Mouse (Mus musculus) embryonic facial prominence, embryonic 13.5 days (tissue): Measurements from ENCODE around the gene Casp7. TPM values are rescaled to one million over a fixed set of nuclear protein-coding genes. Genes with fewer than 3 reads are reported as not detected.
"Not testable (repeated sequence)": the region's sequence is repeated elsewhere in the genome, so short reads cannot be mapped to it uniquely, and the experiment has no call there.

ENCODE experiments used
- ATAC-seq: fragments of 200-750 bp; cut with Nextera tagmentation; 2 replicates; pipeline ENCODE4 v1.8.0; 2017; ENCODE audit warnings: low read depth; ENCODE audit not compliant: insufficient number of reproducible peaks, insufficient read depth, low FRiP score, low TSS enrichment
- H3K27ac ChIP-seq: fragments of 300-500 bp; sonication (generic); 2 replicates; pipeline ENCODE4 v1.5.1; 2015; ENCODE audit warnings: moderate library complexity, mild to moderate bottlenecking, inconsistent platforms
- H3K27me3 ChIP-seq: fragments of 300-500 bp; sonication (generic); 2 replicates; pipeline ENCODE4 v1.6.1; 2015; ENCODE audit warnings: mild to moderate bottlenecking, inconsistent platforms
- H3K36me3 ChIP-seq: fragments of 300-500 bp; sonication (generic); 2 replicates; pipeline ENCODE4 v1.6.1; 2015; ENCODE audit warnings: mild to moderate bottlenecking, inconsistent platforms
- H3K4me1 ChIP-seq: fragments of 300-500 bp; sonication (generic); 2 replicates; pipeline ENCODE4 v1.6.1; 2015; ENCODE audit warnings: inconsistent platforms
- H3K4me2 ChIP-seq: fragments of 300-500 bp; sonication (generic); 2 replicates; pipeline ENCODE4 v1.6.1; 2015; ENCODE audit warnings: moderate library complexity, mild to moderate bottlenecking, inconsistent platforms
- H3K4me3 ChIP-seq: fragments of 300-500 bp; sonication (generic); 2 replicates; pipeline ENCODE4 v1.5.1; 2015; ENCODE audit warnings: mild to moderate bottlenecking, inconsistent platforms
- H3K9ac ChIP-seq: fragments of 300-500 bp; sonication (generic); 2 replicates; pipeline ENCODE4 v1.6.1; 2015; ENCODE audit warnings: mild to moderate bottlenecking, inconsistent platforms
- H3K9me3 ChIP-seq: fragments of 300-500 bp; sonication (generic); 2 replicates; pipeline ENCODE4 v1.6.1; 2016; ENCODE audit warnings: inconsistent platforms
- WGBS: fragments of 180-500 bp; shearing (Covaris S2); methylation state at CpG from one replicate; pipeline ENCODE4 v1.1.7; 2015; ENCODE audit warnings: mixed read lengths; 5-methylcytosine and 5-hydroxymethylcytosine counted together
- polyA plus RNA-seq: library from polyadenylated mRNA; unstranded; fragments of >200 nt; fragmentation: Nextera tagmentation; extraction: Ambion mirVana; gene quantifications from 2 replicates; pipeline ENCODE4 v1.2.1, GENCODE M21; 2015

Casp7 gene
- polyA plus RNA-seq, result 29.1 and 29.6 TPM in 2 replicates

DNA sequence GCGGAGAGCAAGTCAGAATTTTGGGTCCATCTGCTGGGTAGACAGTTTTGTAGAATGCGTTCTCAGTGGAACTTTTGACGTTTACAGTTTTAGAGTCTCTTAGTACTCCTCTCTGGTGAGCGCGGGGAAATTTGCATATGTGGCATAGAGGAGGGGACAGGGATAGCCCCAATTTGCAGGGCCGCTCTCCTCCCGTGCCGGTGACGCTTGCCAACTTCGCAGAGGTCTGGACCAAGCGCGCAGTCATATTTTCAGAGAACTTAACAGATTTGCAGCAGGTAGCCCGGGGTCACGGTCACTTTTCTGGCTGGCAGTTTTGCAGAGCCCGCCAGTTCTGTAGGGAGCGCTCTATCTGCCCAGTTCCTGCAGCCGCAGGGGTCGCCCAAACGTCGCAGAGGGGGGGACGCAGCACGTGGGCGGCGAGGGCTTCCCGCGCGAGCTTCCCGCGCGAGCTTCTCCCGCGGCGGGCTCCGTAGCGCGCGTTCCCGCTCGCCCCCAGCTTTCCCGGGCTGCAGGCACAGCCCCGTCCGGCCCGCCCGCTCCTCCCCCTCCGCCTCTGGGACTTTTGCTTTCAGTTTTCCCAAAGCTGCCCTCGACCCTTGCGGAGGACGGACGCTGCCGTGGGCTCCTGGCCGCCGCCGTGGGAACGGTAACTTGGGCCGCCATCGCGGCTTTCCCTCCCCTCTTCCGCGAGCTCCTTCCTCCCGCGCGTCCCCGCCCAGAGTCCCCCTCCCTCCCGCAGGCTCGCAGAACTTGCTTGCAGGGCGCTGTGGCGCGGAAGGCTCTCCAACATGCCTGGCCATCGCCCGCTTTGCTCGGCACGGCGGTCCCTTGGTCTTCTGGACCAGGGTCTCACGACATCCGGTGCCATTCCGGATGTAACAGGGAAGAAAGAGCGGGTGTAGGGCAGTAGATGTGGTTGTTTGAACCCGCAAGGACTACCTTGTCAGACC lies at the start of gene Casp7:
TSS of gene Casp7 (plus strand) at position 461 of the 953 bp plus-strand sequence.
- Histone ChIP-seq H3K4me2 (peak within 1 kb of the TSS; percentile 91), H3K27me3 (peaks cover 18% of the 10 kb centered on the region), H3K9ac (peak within 1 kb of the TSS; percentile 84), H3K27ac (peak within 1 kb of the TSS; percentile 72), H3K9me3 (no peaks in the 10 kb centered on the region), H3K4me3 (peak within 1 kb of the TSS; percentile 61), H3K36me3 (no peaks in the 10 kb centered on the region), H3K4me1 (peaks cover 23% of the 10 kb centered on the region)
- peak; percentile 39; the same call in 1 of the 2 replicates for ATAC-seq
- WGBS, result under 1% methylated on average over 78 of the region's 78 CpGs

DNA sequence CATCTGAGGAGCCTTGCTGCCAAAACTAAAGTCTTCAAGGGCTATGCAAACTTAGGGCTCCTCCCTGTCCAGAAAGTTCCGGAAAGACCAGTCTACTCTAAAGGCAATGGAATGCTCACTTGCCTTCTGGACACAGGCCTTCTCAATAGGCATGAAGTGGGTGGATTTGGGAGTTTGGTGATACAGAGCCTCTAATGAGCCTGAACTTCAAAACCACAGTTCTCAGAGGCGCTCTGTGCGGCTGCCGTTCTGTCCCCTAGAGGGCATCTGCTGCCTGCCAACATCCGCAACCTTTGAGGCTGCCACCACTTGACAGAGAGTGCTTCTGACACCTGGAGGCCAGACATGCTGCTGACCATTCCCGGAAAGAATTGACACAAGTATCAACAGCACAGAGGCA lies 47.6 kb upstream of the Casp7 start:
- Histone ChIP-seq H3K27me3 (peaks cover 13% of the 10 kb centered on the region; the same call in 1 of the 2 replicates), H3K9me3 (no peaks in the 10 kb centered on the region), H3K4me1 (peaks cover 3% of the 10 kb centered on the region; the same call in 1 of the 2 replicates), H3K27ac (no peak overlapping the region), H3K9ac (no peak overlapping the region), H3K36me3 (no peaks in the 10 kb centered on the region), H3K4me3 (no peak overlapping the region), H3K4me2 (no peak overlapping the region)
- WGBS, result 28% methylated on average over 6 of the region's 6 CpGs
- ATAC-seq, result no peak

DNA sequence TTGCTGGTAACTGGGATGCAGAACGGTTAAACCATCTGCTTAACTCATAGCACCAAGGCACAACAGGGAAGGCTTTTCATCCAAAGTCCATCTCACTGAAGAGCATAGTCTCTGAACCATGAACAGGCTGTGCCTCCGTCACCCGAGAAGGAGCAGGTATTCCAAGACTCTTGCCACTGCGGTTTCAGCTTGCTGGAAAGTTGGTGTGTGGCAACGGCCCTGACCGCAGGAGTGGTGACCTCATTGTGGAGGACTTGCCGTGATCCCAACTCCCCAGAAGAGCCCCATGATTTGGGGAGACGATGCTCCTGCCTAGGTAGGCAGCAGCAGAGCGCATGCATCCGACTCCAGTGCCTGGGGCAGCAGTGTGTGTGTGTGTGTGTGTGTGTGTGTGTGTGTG lies 43.2 kb upstream of the Casp7 start:
- Histone ChIP-seq H3K27ac (no peak overlapping the region), H3K4me1 (no peaks in the 10 kb centered on the region), H3K27me3 (no peaks in the 10 kb centered on the region), H3K9me3 (no peaks in the 10 kb centered on the region), H3K36me3 (no peaks in the 10 kb centered on the region), H3K4me3 (no peak overlapping the region), H3K4me2 (no peak overlapping the region), H3K9ac (no peak overlapping the region)
- 77% methylated on average over 10 of the region's 10 CpGs for WGBS
- ATAC-seq, result no peak

DNA sequence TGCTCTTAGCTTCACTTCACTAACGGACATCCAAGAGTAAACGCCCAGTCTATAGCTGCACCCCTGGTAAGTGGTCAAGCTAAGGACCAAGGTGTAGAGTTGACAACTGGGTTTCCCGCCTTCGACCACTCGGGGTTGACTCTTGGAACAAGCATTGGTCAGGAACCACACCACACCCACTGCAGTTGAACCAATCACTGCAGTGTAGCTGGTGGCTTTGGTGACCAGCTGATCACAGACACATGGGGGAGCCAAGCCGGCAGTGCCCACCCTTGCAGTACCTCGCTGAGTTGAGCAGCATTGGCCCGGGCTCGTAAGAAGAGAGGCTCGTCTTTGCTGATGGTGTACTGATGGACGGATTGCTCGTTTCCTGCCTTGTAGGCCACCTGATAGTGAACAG lies 41.7 kb upstream of the Casp7 start:
- no peaks in the 10 kb centered on the region for H3K9me3 ChIP-seq
- no peak overlapping the region for H3K4me3 ChIP-seq
- no peaks in the 10 kb centered on the region for H3K36me3 ChIP-seq
- 79% methylated on average over 12 of the region's 12 CpGs for WGBS
- peak; percentile 20; the same call in 1 of the 2 replicates for ATAC-seq
- no peak overlapping the region for H3K27ac ChIP-seq
- no peak overlapping the region for H3K9ac ChIP-seq
- H3K4me2 ChIP-seq, result no peak overlapping the region
- no peaks in the 10 kb centered on the region for H3K4me1 ChIP-seq
- no peaks in the 10 kb centered on the region for H3K27me3 ChIP-seq

DNA sequence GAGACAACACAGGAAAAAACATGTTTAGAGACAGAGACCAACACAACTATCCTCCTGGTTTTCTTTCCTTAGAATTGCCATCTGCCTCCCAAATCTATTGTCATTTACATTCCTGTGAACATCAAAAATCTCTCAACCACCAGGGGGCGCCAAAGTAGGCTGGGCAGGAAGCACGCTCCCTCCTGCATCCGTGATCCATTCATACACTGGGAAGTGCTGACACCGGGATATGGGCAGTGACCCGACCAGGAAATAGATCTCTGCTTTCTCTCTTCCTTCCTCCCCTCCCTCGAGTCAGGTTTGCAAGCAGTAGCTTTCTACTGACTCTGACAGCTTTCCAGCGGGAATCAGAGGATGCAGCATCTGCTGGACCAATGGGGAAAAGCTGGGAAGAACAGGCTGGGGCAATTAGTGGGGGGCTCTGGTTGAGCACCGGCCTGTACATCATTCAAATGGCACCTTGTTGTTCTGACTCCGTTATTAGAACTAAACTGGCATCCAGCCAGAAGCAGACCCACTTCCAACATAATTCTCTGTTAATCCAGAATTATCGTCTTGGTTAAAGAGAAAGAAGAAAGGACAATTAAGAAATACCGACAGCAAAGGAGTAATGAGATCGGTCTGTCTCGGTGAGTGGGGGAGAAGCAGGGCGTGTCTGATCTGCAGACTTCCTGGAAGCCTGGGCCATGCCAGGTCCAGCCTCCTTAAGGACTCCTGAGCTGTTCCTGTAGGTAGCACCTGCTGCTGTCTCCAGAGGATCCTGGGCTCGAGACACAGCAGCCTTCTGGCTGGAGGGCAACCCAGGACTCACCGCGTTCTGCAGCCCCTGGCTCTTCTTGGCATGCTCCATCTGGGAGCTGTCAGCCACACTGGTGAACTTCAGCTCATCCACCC lies 40.2 kb upstream of the Casp7 start:
- Histone ChIP-seq H3K4me2 (0 out of 2 replicates have a peak overlapping the region, but pooled peaks have one; percentile 3), H3K4me1 (no peaks in the 10 kb centered on the region), H3K36me3 (no peaks in the 10 kb centered on the region), H3K27me3 (no peaks in the 10 kb centered on the region), H3K4me3 (no peak overlapping the region), H3K9ac (no peak overlapping the region), H3K27ac (no peak overlapping the region), H3K9me3 (no peaks in the 10 kb centered on the region)
- ATAC-seq, result no peak
- whole genome bisulfite sequencing, result 34% methylated on average over 17 of the region's 17 CpGs

DNA sequence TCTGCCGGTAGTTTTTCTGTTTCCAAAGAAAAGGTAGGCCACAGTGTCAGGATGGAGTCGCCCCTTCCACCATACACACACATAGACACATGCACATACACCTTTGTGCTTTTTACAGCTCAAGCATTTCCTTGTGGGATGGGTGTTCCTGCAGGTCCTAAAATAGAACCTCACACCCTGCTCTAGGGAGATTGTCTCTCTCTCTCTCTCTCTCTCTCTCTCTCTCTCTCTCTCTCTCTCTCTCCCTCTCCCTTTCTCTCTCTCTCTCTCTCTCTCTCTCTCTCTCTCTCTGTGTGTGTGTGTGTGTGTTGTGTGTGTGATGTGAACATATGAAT lies 39.6 kb upstream of the Casp7 start:
- not testable (repeated sequence) for H3K4me2 ChIP-seq, H3K27me3 ChIP-seq, H3K9ac ChIP-seq, H3K9me3 ChIP-seq, H3K4me1 ChIP-seq, H3K4me3 ChIP-seq, H3K27ac ChIP-seq, H3K36me3 ChIP-seq, ATAC-seq
- 70% methylated on average over 2 of the region's 2 CpGs for WGBS

DNA sequence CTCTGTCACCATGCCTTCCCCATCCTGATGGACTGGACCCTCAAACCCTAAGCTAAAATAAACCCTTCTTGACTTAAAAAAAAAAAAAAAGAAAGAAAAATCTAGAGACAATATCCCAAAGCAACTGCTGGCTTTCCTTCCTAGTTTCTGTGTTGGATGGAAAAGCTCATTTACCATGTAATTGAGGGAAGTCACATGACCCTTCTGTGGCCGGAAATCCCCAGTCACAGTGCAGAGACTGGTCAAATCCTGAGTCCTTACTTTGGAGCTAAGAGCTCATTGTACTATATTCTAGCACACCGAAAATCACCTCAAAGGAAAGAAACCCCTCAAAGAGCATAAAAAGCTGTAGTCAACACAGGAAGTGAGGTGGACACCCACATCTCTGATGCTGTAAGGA lies 38.0 kb upstream of the Casp7 start:
- Histone ChIP-seq H3K4me3 (no peak overlapping the region), H3K4me2 (no peak overlapping the region), H3K27me3 (no peaks in the 10 kb centered on the region), H3K36me3 (no peaks in the 10 kb centered on the region), H3K27ac (no peak overlapping the region), H3K9ac (no peak overlapping the region), H3K4me1 (no peaks in the 10 kb centered on the region), H3K9me3 (no peaks in the 10 kb centered on the region)
- ATAC-seq, result no peak
- WGBS, result 58% methylated on average over 2 of the region's 2 CpGs

DNA sequence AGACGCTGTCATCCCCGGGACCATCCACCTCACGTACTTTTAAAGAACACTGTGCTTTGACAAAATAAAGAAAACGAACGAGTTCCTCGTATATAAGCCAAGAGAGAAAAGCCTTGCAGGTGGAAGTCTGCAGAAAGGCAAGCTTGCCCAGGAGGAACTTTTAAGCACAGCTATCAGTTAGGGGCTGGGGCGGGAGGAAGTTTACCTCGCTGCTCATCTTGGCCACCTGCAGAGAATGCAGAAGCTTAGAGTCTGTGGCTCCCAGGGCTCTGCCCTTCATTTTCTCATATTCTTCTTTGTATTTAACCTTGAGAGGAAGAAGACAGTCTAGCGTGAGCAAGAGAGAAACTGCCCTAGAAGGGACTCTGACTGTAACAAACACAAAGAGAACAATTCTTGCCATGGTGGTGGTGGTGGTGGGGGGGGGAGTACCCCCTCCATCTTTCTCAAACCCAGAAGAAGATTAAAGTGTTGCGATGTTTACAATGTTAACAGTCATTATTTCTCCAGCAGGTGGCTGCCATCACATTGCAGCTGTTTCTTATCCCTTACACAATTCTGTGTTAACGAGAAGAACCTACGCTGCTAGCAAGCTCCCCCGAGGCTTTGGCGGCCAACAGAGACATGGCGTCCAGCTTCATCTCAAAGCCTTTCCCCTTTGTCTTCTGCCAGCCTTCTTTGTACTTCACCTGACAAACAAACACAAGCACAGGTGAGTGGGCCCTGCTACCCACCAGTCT lies 33.0 kb upstream of the Casp7 start:
- H3K4me3 ChIP-seq, result no peak overlapping the region
- no peaks in the 10 kb centered on the region for H3K27me3 ChIP-seq
- H3K9me3 ChIP-seq, result no peaks in the 10 kb centered on the region
- 69% methylated on average over 15 of the region's 15 CpGs for WGBS
- H3K4me1 ChIP-seq, result no peaks in the 10 kb centered on the region
- H3K4me2 ChIP-seq, result no peak overlapping the region
- H3K9ac ChIP-seq, result no peak overlapping the region
- H3K36me3 ChIP-seq, result no peaks in the 10 kb centered on the region
- no peak for ATAC-seq
- H3K27ac ChIP-seq, result no peak overlapping the region

DNA sequence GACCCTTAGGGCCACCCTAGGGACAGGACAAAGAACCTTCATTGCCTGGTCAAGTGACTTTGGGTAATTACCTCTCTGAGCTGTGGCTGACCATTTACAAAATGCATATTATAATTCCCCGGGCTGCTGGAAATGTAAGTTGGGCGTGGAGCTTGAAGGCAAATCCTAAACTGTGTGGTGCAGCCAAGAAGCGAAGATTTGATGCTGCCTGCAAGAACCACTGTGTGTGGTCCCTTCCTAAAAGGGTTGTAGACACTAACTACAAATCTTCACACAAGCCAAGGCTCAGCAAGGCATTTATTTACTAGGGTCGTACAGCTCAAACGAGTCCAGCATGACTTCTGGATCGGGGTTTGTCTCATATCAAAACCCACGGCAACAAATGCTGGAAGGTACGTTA lies 32.4 kb upstream of the Casp7 start:
- no peak overlapping the region for H3K4me3 ChIP-seq
- no peaks in the 10 kb centered on the region for H3K36me3 ChIP-seq
- H3K9me3 ChIP-seq, result no peaks in the 10 kb centered on the region
- no peaks in the 10 kb centered on the region for H3K27me3 ChIP-seq
- H3K4me2 ChIP-seq, result no peak overlapping the region
- no peak for ATAC-seq
- WGBS, result 80% methylated on average over 8 of the region's 8 CpGs
- no peak overlapping the region for H3K9ac ChIP-seq
- no peaks in the 10 kb centered on the region for H3K4me1 ChIP-seq
- H3K27ac ChIP-seq, result no peak overlapping the region

DNA sequence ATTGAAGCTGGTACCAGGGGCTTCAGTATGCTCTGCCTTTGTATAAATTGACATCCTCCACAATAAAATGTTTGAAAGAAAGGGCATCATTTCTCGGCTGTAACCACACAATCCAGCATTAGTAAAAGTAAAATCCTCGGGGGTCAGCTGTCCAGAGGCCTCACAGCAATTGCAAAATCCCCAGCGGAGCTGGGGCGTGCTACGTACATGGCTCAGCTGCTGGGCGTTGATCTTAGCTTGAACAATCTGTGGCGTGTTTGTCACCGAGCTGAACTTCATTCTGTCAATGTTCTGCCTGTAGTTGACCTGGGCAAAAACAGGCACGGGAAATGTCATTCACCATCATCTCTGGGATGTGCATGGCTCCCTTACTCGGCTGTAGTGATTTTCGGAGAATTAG lies 30.8 kb upstream of the Casp7 start:
- no peak for ATAC-seq
- no peaks in the 10 kb centered on the region for H3K36me3 ChIP-seq
- 84% methylated on average over 11 of the region's 11 CpGs for WGBS

DNA sequence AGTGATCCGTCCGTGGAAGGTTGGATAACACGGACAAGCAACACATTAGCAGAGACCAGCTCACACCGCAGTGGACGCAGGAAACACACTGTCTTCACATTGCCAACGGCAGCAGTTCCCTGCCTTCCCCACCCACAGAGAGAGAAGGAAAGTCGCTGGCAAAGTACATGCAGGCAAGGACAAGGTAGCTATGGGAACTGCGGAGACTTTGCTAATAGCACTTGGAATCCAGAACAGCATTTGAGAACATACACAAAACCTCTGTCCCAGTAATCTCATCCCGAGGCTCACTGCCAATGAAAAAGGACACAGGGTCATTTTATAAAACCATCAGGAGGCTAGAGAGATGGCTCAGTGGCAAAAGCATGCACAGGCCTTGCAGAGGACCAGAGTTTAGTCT lies 30.3 kb upstream of the Casp7 start:
- Histone ChIP-seq H3K9me3 (no peaks in the 10 kb centered on the region), H3K27me3 (no peaks in the 10 kb centered on the region), H3K36me3 (no peaks in the 10 kb centered on the region), H3K9ac (no peak overlapping the region), H3K4me3 (no peak overlapping the region), H3K27ac (no peak overlapping the region), H3K4me1 (no peaks in the 10 kb centered on the region), H3K4me2 (no peak overlapping the region)
- ATAC-seq, result no peak
- WGBS, result 77% methylated on average over 9 of the region's 9 CpGs

More for the DNA sequence above, 30.8 kb upstream of the Casp7 start:
- H3K4me1 ChIP-seq, result no peaks in the 10 kb centered on the region
- no peak overlapping the region for H3K9ac ChIP-seq
- H3K27me3 ChIP-seq, result no peaks in the 10 kb centered on the region
- H3K4me2 ChIP-seq, result no peak overlapping the region
- no peak overlapping the region for H3K4me3 ChIP-seq
- H3K27ac ChIP-seq, result no peak overlapping the region
- H3K9me3 ChIP-seq, result no peaks in the 10 kb centered on the region
